Mouse (Mus musculus): ENCODE results near the gene Lbhd2. TPM values are rescaled to one million over a fixed set of nuclear protein-coding genes. Genes with fewer than 3 reads are reported as not detected.
A peak's percentile ranks its signal among the peaks of the same experiment; 100 is the strongest.

The Lbhd2 gene
- polyA plus RNA-seq, 1 experiment from 2014 or later = not detected

DNA sequence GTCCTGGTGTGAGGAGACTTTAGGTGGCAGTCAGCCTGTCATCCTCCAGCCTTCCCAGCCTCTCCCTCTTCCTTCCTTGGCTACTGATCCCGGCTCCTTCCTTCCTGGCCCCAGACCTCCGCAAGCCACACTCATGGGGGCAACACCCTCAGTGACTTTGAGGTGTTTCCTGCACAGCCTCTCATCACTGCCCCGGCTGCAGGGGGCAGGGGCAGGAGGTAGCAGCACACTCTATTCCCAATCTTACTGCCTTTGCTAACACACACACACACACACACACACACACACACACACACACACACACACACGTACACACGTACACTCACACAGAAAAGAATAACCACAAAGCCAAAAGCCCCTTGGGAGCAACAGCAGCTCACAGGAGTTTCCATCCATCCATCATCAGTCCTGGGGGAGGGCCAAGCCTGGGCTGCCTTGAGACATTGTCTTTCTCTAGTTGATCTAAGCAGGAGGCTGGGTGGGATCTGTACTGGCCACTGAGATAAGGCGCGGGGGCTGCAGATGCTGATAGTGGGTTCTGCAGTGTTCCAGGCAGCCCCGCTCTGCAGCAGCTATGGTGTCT lies 28.2 kb downstream of the Lbhd2 start:
- Histone ChIP-seq H3K4me3 (peak overlapping the region; percentile 28), H3K27me3 (replicated peaks) (peaks cover 25% of the 10 kb centered on the region), H3K27ac (peak overlapping the region; percentile 88), H3K36me3 (no peaks in the 10 kb centered on the region), H3K9ac (peak overlapping the region; percentile 57), H3K9me3 (replicated peaks) (no peaks in the 10 kb centered on the region), H3K4me2 (peak overlapping the region; percentile 63), H3K4me1 (peaks cover 100% of the 10 kb centered on the region)
- whole genome bisulfite sequencing (ENCODE audit: insufficient replicate concordance) = 11% methylated on average over 8 of the region's 8 CpGs
- peak; percentile 92 for ATAC-seq

- H3K27me3 ChIP-seq (replicated peaks) = peaks cover 12% of the 10 kb centered on the region
- whole genome bisulfite sequencing (ENCODE audit: insufficient replicate concordance) = 69% methylated on average over 3 of the region's 3 CpGs
- peak overlapping the region; percentile 71 for H3K27ac ChIP-seq
- H3K4me2 ChIP-seq = no peak overlapping the region
- ATAC-seq = no peak
- no peaks in the 10 kb centered on the region for H3K9me3 ChIP-seq (replicated peaks)
- H3K9ac ChIP-seq = 0 out of 2 replicates have a peak overlapping the region, but pooled peaks have one; percentile 12
- H3K36me3 ChIP-seq = no peaks in the 10 kb centered on the region
- H3K4me3 ChIP-seq = no peak overlapping the region
- H3K4me1 ChIP-seq = peaks cover 94% of the 10 kb centered on the region
These were observed 29.6 kb downstream of the Lbhd2 start for GRCm38 (mm10) chr12:111436170-111436569.

- Histone ChIP-seq H3K9ac (0 out of 2 replicates have a peak overlapping the region, but pooled peaks have one; percentile 12), H3K4me2 (no peak overlapping the region), H3K4me1 (peaks cover 94% of the 10 kb centered on the region), H3K4me3 (no peak overlapping the region), H3K36me3 (no peaks in the 10 kb centered on the region), H3K27me3 (replicated peaks) (peaks cover 11% of the 10 kb centered on the region; the same call in 1 of the 2 replicates), H3K27ac (peak overlapping the region; percentile 71), H3K9me3 (replicated peaks) (no peaks in the 10 kb centered on the region)
- no peak for ATAC-seq
- WGBS (ENCODE audit: insufficient replicate concordance) = 65% methylated on average over 8 of the region's 8 CpGs
These were observed 30.0 kb downstream of the Lbhd2 start for GRCm38 (mm10) chr12:111436640-111437039.

GRCm38 (mm10) chr12:111437222-111437900 lies 30.8 kb downstream of the Lbhd2 start:
- H3K36me3 ChIP-seq = no peaks in the 10 kb centered on the region
- no peak overlapping the region for H3K4me3 ChIP-seq
- no peaks in the 10 kb centered on the region for H3K9me3 ChIP-seq (replicated peaks)
- ATAC-seq = no peak
- no peak overlapping the region for H3K4me2 ChIP-seq
- H3K27ac ChIP-seq = peak overlapping the region; percentile 71
- 23% methylated on average over 5 of the region's 5 CpGs for WGBS (ENCODE audit: insufficient replicate concordance)
- H3K9ac ChIP-seq = no peak overlapping the region
- H3K4me1 ChIP-seq = peaks cover 94% of the 10 kb centered on the region
- 0 out of 2 replicates have a peak, but pooled peaks cover 7% of the 10 kb centered on the region for H3K27me3 ChIP-seq (replicated peaks)

GRCm38 (mm10) chr12:111438850-111439249 lies 32.2 kb downstream of the Lbhd2 start:
- no peak overlapping the region for H3K4me3 ChIP-seq
- no peak overlapping the region for H3K9ac ChIP-seq
- 72% methylated on average over 6 of the region's 6 CpGs for WGBS (ENCODE audit: insufficient replicate concordance)
- ATAC-seq = no peak
- H3K4me1 ChIP-seq = peaks cover 90% of the 10 kb centered on the region
- H3K4me2 ChIP-seq = no peak overlapping the region
- H3K36me3 ChIP-seq = no peaks in the 10 kb centered on the region
- H3K9me3 ChIP-seq (replicated peaks) = no peaks in the 10 kb centered on the region
- peaks cover 13% of the 10 kb centered on the region; the same call in 1 of the 2 replicates for H3K27me3 ChIP-seq (replicated peaks)
- H3K27ac ChIP-seq = peak overlapping the region; percentile 71

GRCm38 (mm10) chr12:111440701-111441373 lies 34.2 kb downstream of the Lbhd2 start:
- peaks cover 33% of the 10 kb centered on the region for H3K27me3 ChIP-seq (replicated peaks)
- ATAC-seq = no peak
- H3K4me1 ChIP-seq = peaks cover 90% of the 10 kb centered on the region
- WGBS (ENCODE audit: insufficient replicate concordance) = 86% methylated on average over 9 of the region's 9 CpGs
- peak overlapping the region; percentile 99 for H3K27ac ChIP-seq
- no peak overlapping the region for H3K4me3 ChIP-seq
- no peak overlapping the region for H3K9ac ChIP-seq
- H3K36me3 ChIP-seq = peaks cover 16% of the 10 kb centered on the region
- H3K4me2 ChIP-seq = no peak overlapping the region
- no peaks in the 10 kb centered on the region for H3K9me3 ChIP-seq (replicated peaks)

DNA sequence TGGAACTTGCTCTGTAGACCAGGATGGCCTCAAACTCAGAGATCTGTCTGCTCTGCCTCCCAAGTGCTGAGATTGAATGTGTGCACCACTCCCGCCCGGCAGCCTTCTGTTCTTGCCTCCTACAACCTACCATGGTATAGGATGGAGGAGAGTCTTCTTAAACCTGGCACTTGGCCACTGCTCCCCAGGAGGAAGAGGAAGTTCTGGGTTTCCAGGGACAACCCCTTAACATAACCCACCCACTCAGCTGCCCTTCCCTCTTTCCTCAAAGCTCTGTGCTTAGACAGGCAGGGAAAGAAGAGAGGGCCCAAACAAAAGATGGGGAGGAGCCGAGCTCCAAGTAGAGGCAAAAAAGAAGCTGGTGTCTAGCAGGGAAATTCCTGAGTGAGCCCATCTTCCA lies 34.9 kb downstream of the Lbhd2 start:
- Histone ChIP-seq H3K9me3 (replicated peaks) (no peaks in the 10 kb centered on the region), H3K36me3 (peaks cover 22% of the 10 kb centered on the region), H3K4me2 (peak overlapping the region; percentile 84), H3K27me3 (replicated peaks) (peaks cover 40% of the 10 kb centered on the region), H3K9ac (peak overlapping the region; percentile 92), H3K4me3 (no peak overlapping the region), H3K4me1 (peaks cover 90% of the 10 kb centered on the region), H3K27ac (peak overlapping the region; percentile 99)
- WGBS (ENCODE audit: insufficient replicate concordance) = 70% methylated on average over 3 of the region's 3 CpGs
- no peak for ATAC-seq

GRCm38 (mm10) chr12:111442309-111443010 lies 35.9 kb downstream of the Lbhd2 start, which contains the start of gene Tnfaip2:
TSS of gene Tnfaip2 (plus strand) at chr12:111442469.
- peak within 1 kb of the TSS; percentile 84 for H3K4me2 ChIP-seq
- peak within 1 kb of the TSS; percentile 85 for H3K4me3 ChIP-seq
- peak within 1 kb of the TSS; percentile 99 for H3K27ac ChIP-seq
- WGBS (ENCODE audit: insufficient replicate concordance) = under 1% methylated on average over 48 of the region's 48 CpGs
- H3K9ac ChIP-seq = peak within 1 kb of the TSS; percentile 92
- peaks cover 50% of the 10 kb centered on the region for H3K27me3 ChIP-seq (replicated peaks)
- ATAC-seq = peak; percentile 83
- H3K36me3 ChIP-seq = peaks cover 32% of the 10 kb centered on the region
- peaks cover 90% of the 10 kb centered on the region for H3K4me1 ChIP-seq
- H3K9me3 ChIP-seq (replicated peaks) = no peaks in the 10 kb centered on the region

DNA sequence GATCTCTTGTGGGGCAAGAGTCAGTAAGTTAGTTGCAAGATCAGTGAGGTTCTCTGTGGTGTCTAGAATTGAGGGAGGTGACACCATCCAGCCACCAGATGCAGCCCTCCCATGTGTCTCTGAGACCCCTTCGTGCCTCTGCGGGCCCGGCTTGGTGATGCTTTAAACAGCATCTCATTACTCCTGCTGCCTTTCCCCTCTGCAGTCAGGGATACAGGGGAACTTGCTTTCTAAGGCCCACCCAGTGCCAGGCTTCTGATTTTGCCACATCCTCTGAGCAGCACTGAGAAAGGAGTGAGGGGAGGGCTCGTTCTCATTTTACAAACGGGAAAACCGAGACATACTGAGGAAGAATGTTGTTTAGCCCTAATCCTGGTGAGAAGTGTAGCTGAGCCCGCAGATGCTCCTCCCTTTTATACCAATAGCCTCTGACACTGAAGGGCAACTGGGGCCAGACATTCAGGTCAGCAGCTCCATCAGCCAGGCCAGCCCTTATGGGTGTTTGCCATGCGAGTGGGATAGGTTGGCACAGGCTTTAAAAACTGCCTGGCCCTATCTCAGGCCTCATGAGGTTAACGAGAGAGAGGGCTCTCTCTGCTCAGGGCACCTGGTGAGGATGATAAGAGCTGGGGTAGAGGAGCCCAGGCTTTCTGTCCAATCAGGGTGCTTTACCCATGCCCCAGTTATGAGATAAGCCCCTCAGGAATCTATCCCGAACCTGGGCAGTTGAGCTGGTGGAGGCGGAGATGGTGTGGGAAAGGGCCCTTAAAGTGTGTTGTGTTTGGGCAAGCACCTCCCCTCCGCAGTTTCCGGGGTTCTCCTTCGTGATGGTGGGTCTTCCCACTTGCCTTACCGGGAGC lies 36.6 kb downstream of the Lbhd2 start:
- Histone ChIP-seq H3K9me3 (replicated peaks) (no peaks in the 10 kb centered on the region), H3K4me1 (peaks cover 90% of the 10 kb centered on the region), H3K27me3 (replicated peaks) (peaks cover 57% of the 10 kb centered on the region), H3K9ac (peak overlapping the region; percentile 92), H3K36me3 (peaks cover 40% of the 10 kb centered on the region), H3K4me3 (peak overlapping the region; percentile 85), H3K4me2 (peak overlapping the region; percentile 84), H3K27ac (peak overlapping the region; percentile 99)
- ATAC-seq = peak; percentile 91
- 5% methylated on average over 15 of the region's 15 CpGs for WGBS (ENCODE audit: insufficient replicate concordance)

- ATAC-seq = no peak
- peak overlapping the region; percentile 92 for H3K9ac ChIP-seq
- peaks cover 88% of the 10 kb centered on the region for H3K4me1 ChIP-seq
- peak overlapping the region; percentile 84 for H3K4me2 ChIP-seq
- H3K27me3 ChIP-seq (replicated peaks) = peaks cover 63% of the 10 kb centered on the region
- H3K9me3 ChIP-seq (replicated peaks) = no peaks in the 10 kb centered on the region
- 19% methylated on average over 10 of the region's 10 CpGs for WGBS (ENCODE audit: insufficient replicate concordance)
- peak overlapping the region; percentile 85 for H3K4me3 ChIP-seq
- peaks cover 49% of the 10 kb centered on the region for H3K36me3 ChIP-seq
- peak overlapping the region; percentile 99 for H3K27ac ChIP-seq
These were observed 37.6 kb downstream of the Lbhd2 start for GRCm38 (mm10) chr12:111443921-111444831.

Data from liver, embryonic 12.5 days (tissue).